Mouse (Mus musculus) embryo, embryonic 9.5 days (tissue): ENCODE measurements around the gene Suv39h2.

Experiments used
- DNase-seq: peaks from one replicate; pipeline ENCODE4 v3.0.0-alpha.2; 2017; ENCODE audit errors: extremely low spot score

Suv39h2 gene

DNA sequence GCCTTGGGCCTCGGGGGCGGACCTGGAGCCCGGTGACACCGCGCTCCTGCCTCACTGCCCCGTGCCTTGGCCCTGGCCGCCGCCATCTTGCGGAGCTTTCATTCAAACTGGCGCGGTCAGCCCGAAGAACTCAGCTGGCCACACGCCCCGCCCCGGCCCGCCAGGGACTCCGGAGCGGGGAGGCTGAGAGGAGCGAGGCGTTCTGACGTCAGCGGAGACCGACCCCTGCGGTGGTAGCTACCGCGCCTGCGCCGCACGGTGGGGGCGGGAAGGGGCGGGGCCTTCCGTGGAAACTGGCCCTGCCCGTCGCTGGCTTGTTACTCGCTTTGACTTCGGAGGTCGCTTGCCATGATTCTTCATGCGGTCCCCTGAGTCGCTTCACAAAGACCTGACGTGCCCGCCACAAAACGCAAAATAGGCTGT, at the start of gene Suv39h2:
TSS of gene Suv39h2 (minus strand) at position 171 of the 423 bp plus-strand sequence.
- peak; percentile 99 for DNase-seq

GRCm38 (mm10) chr2:3522558-3522957, 47.7 kb upstream of the Suv39h2 start:
- no peak for DNase-seq

DNA sequence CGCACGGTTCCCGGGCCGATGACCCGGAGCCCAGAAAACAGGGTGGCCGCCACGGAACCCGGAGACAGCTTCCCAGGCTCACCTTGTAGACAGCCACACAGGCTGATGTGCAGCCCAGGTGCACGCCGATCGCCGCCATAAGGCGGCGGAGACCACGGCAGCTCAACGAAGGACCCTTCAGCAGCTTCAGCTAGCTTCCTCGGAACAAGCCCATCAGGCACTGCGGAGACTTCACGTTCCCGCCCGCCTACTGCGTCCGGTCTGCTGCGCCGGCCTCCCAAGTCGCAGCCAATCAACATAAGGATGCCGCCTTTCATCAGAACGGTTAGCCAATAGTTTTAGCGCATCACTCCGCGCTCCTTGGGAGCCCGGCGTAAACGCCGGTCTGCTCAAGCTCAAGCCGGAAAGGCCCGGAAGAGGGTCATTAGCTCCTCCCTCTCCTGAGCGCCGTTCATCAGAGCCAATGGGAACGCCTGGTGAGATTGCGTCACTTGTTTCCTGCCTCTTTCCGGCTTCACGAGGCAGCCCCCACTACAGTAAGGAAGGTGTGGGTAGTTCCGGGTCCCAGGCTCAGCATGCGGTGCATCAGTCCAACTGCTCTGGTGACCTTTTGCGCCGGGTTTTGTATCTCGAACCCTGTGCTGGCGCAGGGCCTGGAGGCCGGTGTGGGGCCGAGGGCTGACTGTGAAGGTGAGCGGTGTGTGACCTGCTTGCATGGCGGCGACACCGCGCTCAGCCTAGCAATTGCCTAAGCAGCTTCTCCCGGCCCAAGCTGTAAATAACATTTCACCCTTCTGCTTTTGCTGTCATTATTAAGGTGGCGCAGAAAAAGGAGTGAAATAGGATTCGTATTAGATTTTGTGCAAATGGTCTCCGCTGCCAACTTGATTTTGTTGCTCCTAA, 38.0 kb upstream of the Suv39h2 start, which contains the start of the genes Gm45902, Hspa14 and Cdnf:
TSS of gene Gm45902 (minus strand) at position 239 of the 903 bp plus-strand sequence.
TSS of gene Hspa14 (minus strand) at position 263 of the 903 bp plus-strand sequence.
TSS of gene Cdnf (plus strand) at position 479 of the 903 bp plus-strand sequence.
- peak; percentile 93 for DNase-seq

- peak; percentile 57 for DNase-seq
These were observed 37.2 kb upstream of the Suv39h2 start for GRCm38 (mm10) chr2:3512076-3512475.

- no peak for DNase-seq
These were observed 26.1 kb upstream of the Suv39h2 start for GRCm38 (mm10) chr2:3500886-3501285.

GRCm38 (mm10) chr2:3499543-3499942, 24.7 kb upstream of the Suv39h2 start:
- DNase-seq: no peak

DNA sequence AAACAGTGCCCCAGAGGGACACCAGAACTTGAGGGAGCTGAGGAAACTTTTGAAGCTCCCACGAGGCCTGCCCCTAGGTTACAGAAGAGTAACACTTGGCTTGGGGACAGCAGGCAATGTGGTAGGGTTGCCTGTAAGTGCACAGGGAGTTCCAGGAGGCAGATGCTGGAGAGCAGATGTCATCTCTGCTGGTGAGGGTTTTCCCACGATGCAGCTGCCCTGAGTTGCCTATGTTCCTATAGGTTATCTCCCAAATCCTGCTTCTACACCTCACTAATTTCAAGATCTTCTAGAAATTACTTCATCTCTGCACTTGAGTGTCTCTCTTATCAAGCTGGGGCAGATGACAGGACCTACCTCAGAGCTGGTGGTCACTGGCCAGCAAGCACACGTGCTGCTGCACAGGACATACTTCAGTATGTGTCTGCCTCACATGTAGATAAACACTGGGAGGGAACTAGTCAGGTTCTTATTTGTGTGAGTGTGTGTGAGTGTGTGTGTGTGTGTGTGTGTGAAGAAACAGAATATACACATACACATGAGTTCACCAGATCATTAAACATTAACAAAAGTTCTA, 19.1 kb upstream of the Suv39h2 start:
- DNase-seq: no peak

- no peak for DNase-seq
These were observed 15.0 kb upstream of the Suv39h2 start for GRCm38 (mm10) chr2:3489816-3490215.

- DNase-seq: no peak
These were observed 5.4 kb upstream of the Suv39h2 start for GRCm38 (mm10) chr2:3480239-3480638.

GRCm38 (mm10) chr2:3475746-3476251, 968 bp upstream of the Suv39h2 start:
- no peak for DNase-seq

- peak; percentile 82 for DNase-seq
These were observed 448 bp downstream of the Suv39h2 start for GRCm38 (mm10) chr2:3474361-3474805.

GRCm38 (mm10) chr2:3473891-3474290, 940 bp downstream of the Suv39h2 start:
- no peak for DNase-seq

DNA sequence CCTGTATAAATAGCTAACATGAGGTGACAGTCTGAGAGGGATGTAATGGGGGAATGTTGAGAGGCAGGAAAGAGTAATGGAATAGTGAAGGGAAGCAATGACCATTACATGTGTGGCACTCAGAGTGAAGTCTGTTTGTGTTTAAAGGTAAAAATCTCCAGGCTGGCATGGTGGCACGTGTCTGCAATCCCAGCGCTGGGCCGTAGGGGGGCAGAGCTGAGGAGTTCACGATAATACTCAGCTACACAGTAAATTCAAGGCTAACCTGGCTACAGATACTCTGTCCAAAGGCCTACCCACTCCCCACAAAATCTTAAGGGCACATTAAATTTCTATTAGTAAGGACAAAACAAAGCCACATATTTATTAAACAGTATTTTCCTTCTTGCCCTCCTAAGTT, 18.2 kb downstream of the Suv39h2 start:
- no peak for DNase-seq

- no peak for DNase-seq
These were observed 21.7 kb downstream of the Suv39h2 start for GRCm38 (mm10) chr2:3453096-3453495.

DNA sequence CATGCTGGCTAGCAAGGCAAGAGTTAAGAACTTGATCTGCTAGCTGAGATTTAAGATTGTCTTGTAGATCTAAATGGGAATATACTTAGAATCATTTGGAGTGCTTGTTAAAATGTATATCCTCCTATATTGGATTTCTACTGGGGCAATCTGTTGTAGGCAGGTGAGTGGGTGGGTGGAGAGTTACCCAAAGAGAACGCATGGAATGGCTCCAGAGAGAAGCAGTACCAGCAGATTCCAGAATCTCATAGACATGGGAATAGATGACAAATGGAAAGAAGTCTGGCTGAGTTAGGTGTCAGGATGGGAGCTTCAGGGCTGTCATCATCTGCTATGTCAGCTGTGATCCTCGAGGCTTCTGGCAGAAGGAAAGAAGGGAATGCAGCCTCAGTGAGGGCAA, 25.4 kb downstream of the Suv39h2 start:
- no peak for DNase-seq

GRCm38 (mm10) chr2:3445984-3446383, 28.8 kb downstream of the Suv39h2 start:
- no peak for DNase-seq

GRCm38 (mm10) chr2:3444206-3444605, 30.6 kb downstream of the Suv39h2 start:
- DNase-seq: no peak

- DNase-seq: no peak
These were observed 36.9 kb downstream of the Suv39h2 start for GRCm38 (mm10) chr2:3437956-3438355.

GRCm38 (mm10) chr2:3435369-3436061, 39.3 kb downstream of the Suv39h2 start:
- no peak for DNase-seq

GRCm38 (mm10) chr2:3430956-3431355, 43.9 kb downstream of the Suv39h2 start:
- no peak for DNase-seq

- no peak for DNase-seq
These were observed 50.3 kb downstream of the Suv39h2 start for GRCm38 (mm10) chr2:3424579-3424910.
